Mouse (Mus musculus) kidney, postnatal 0 days (tissue): ENCODE data around the gene Ccdc87. TPM values are rescaled to one million over a fixed set of nuclear protein-coding genes. Genes with fewer than 3 reads are reported as not detected.

Experiments used
- ATAC-seq: fragments of 200-750 bp; cut with Nextera tagmentation; replicated peaks from 2 replicates; pipeline ENCODE4 v1.8.0; 2017; ENCODE audit warnings: low read depth, moderate number of reproducible peaks, moderate TSS enrichment, moderate library complexity; ENCODE audit not compliant: low FRiP score
- DNase-seq: peaks from one replicate; pipeline ENCODE4 v3.0.0-alpha.2; 2016; ENCODE audit warnings: low spot score
- H3K27ac ChIP-seq: fragments of 300-500 bp; sonication (generic); 2 replicates; pipeline ENCODE4 v1.5.1; 2014; ENCODE audit warnings: mild to moderate bottlenecking
- H3K27me3 ChIP-seq: fragments of 300-500 bp; sonication (generic); 2 replicates; pipeline ENCODE4 v1.6.1; 2014; ENCODE audit warnings: low read length, mixed read lengths; ENCODE audit not compliant: insufficient read depth
- H3K36me3 ChIP-seq: fragments of 300-500 bp; sonication (generic); 2 replicates; pipeline ENCODE4 v1.6.1; 2014; ENCODE audit warnings: low read length, mixed read lengths; ENCODE audit not compliant: insufficient read depth
- H3K4me1 ChIP-seq: fragments of 300-500 bp; sonication (generic); replicated peaks from 2 replicates; pipeline ENCODE4 v1.6.1; 2014; ENCODE audit warnings: antibody characterized with exemption, low read length, mixed read lengths; ENCODE audit not compliant: insufficient read depth
- H3K4me2 ChIP-seq: fragments of 300-500 bp; sonication (generic); 2 replicates; pipeline ENCODE4 v1.6.1; 2014; ENCODE audit warnings: mild to moderate bottlenecking, low read length, moderate library complexity, mixed read lengths
- H3K4me3 ChIP-seq: fragments of 300-500 bp; sonication (generic); replicated peaks from 2 replicates; pipeline ENCODE4 v1.5.1; 2014; ENCODE audit warnings: low read depth, low read length
- H3K9ac ChIP-seq: fragments of 300-500 bp; sonication (generic); 2 replicates; pipeline ENCODE4 v1.6.1; 2014; ENCODE audit warnings: low read depth, low read length
- H3K9me3 ChIP-seq: fragments of 300-500 bp; sonication (generic); replicated peaks from 2 replicates; pipeline ENCODE4 v1.6.1; 2016; ENCODE audit warnings: low read length, inconsistent platforms, mixed read lengths
- CTCF ChIP-seq: IDR thresholded peaks from 2 replicates; pipeline ENCODE4 v1.5.1; 2016; ENCODE audit warnings: antibody characterized with exemption, low read depth, mild to moderate bottlenecking, moderate library complexity
- WGBS: fragments of 180-500 bp; shearing (Covaris S2); extraction: QIAGEN DNeasy Blood & Tissue Kit; methylation state at CpG from one replicate; pipeline ENCODE4 v1.1.7; 2014; 5-methylcytosine and 5-hydroxymethylcytosine counted together
- polyA plus RNA-seq: library from polyadenylated mRNA; unstranded; fragments of >200 nt; fragmentation: Nextera tagmentation; extraction: Ambion mirVana; gene quantifications from 2 replicates; pipeline ENCODE4 v1.2.1, GENCODE M21; 2015

Ccdc87 gene
- polyA plus RNA-seq, 1 experiment from 2014 or later, result not detected

DNA sequence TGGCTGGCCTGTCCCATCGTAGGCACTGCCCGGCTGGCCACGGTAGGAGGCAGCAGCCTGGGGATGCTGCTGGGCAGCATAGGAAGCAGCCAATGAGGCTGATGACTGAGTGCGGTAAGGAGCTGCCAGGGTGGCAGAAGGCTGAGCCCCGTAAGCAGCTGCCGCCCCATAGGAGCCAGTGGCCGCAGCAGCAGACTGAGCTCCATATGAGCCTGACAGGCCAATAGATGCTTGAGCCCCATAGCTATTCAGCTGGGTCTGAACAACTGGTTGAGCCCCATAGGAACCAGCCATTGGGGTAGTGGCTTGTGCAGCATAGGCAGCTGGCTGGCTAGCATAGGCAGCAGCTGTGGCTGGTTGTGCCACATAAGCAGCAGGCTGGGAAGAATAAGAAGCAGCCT is 36.5 kb upstream of the Ccdc87 start:
- no peak overlapping the region for H3K4me3 ChIP-seq
- no peaks in the 10 kb centered on the region for H3K4me1 ChIP-seq
- H3K27ac ChIP-seq, result no peak overlapping the region
- H3K27me3 ChIP-seq, result no peaks in the 10 kb centered on the region
- no peak for TF ChIP-seq CTCF
- H3K9ac ChIP-seq, result no peak overlapping the region
- ATAC-seq (no peak), DNase-seq (no peak)
- peaks cover 42% of the 10 kb centered on the region for H3K36me3 ChIP-seq
- WGBS, result 95% methylated on average over 7 of the region's 7 CpGs
- no peaks in the 10 kb centered on the region for H3K9me3 ChIP-seq
- no peak overlapping the region for H3K4me2 ChIP-seq

DNA sequence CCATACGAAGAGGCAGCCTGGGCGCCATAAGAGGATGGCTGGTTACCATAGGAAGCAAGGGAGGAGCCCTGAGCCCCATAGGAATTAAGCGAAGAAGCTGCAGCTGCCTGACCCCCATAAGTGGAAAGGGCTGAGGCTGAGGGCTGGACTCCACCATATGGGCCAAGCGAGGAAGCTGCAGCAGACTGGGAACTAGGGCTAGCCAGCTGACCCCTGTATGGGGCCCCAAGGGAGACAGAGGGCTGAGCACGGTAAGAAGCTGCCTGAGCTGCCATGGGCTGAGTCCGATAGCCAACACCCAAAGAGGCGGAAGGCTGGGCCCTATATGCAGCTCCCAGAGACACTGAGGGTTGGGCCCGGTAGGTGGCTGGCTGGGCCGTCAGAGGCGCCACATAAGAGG is 35.9 kb upstream of the Ccdc87 start:
- DNase-seq, result no peak
- H3K27ac ChIP-seq, result no peak overlapping the region
- no peaks in the 10 kb centered on the region for H3K9me3 ChIP-seq
- H3K9ac ChIP-seq, result no peak overlapping the region
- 82% methylated on average over 10 of the region's 10 CpGs for WGBS
- ATAC-seq, result no peak
- no peak overlapping the region for H3K4me3 ChIP-seq
- no peaks in the 10 kb centered on the region for H3K27me3 ChIP-seq
- H3K4me1 ChIP-seq, result no peaks in the 10 kb centered on the region
- H3K36me3 ChIP-seq, result peaks cover 41% of the 10 kb centered on the region
- TF ChIP-seq CTCF, result no peak
- H3K4me2 ChIP-seq, result no peak overlapping the region

DNA sequence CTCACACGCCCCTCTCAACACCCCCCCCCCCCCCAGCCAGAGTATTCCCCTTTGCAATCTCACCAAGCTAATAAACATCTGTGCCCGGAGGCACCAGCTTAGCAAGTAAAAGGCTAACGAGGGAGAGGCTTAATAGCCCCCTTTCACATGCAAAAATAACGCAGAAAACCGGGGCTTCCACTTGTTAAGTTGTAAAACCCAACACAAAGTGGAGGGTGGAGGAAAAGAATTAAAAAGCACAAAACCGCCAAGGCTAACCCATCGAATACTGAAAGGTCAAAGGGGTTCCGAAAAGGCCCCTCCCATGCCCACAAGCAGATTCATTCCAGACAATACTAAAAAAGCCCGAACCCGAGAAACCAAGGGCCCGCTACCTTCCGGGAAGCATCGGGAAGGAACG is 28.9 kb upstream of the Ccdc87 start:
- H3K9me3 ChIP-seq, result no peaks in the 10 kb centered on the region
- H3K27ac ChIP-seq, result peak overlapping the region; percentile 96
- H3K4me1 ChIP-seq, result peaks cover 10% of the 10 kb centered on the region; the same call in 1 of the 2 replicates
- no peaks in the 10 kb centered on the region for H3K27me3 ChIP-seq
- WGBS, result under 1% methylated on average over 14 of the region's 14 CpGs
- no peak for ATAC-seq
- no peak for DNase-seq
- H3K9ac ChIP-seq, result peak overlapping the region; percentile 78
- TF ChIP-seq CTCF, result no peak
- peak overlapping the region; percentile 60 for H3K4me3 ChIP-seq
- H3K36me3 ChIP-seq, result no peaks in the 10 kb centered on the region
- H3K4me2 ChIP-seq, result peak overlapping the region; percentile 91

DNA sequence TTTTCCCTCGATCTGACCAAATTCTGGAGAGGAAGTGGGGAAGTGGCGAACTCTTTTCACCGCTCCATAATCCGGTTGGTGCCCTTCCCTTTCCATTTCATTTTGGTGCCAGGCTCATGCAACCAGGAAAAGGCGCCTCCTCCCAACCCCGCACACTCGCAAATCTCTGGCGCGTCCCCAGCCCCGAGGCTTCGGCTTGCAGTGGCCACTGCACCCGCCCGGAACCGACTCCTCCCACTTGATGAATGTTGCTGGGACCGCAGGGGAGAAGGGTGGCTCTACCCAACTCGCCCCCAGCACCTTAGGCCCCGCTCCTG is 28.5 kb upstream of the Ccdc87 start:
- WGBS, result under 1% methylated on average over 17 of the region's 17 CpGs
- H3K9me3 ChIP-seq, result no peaks in the 10 kb centered on the region
- H3K27ac ChIP-seq, result peak overlapping the region; percentile 96
- peaks cover 10% of the 10 kb centered on the region; the same call in 1 of the 2 replicates for H3K4me1 ChIP-seq
- peak overlapping the region; percentile 60 for H3K4me3 ChIP-seq
- TF ChIP-seq CTCF, result no peak
- no peak for DNase-seq
- H3K9ac ChIP-seq, result peak overlapping the region; percentile 78
- no peak for ATAC-seq
- H3K4me2 ChIP-seq, result peak overlapping the region; percentile 91
- H3K36me3 ChIP-seq, result no peaks in the 10 kb centered on the region
- H3K27me3 ChIP-seq, result no peaks in the 10 kb centered on the region

DNA sequence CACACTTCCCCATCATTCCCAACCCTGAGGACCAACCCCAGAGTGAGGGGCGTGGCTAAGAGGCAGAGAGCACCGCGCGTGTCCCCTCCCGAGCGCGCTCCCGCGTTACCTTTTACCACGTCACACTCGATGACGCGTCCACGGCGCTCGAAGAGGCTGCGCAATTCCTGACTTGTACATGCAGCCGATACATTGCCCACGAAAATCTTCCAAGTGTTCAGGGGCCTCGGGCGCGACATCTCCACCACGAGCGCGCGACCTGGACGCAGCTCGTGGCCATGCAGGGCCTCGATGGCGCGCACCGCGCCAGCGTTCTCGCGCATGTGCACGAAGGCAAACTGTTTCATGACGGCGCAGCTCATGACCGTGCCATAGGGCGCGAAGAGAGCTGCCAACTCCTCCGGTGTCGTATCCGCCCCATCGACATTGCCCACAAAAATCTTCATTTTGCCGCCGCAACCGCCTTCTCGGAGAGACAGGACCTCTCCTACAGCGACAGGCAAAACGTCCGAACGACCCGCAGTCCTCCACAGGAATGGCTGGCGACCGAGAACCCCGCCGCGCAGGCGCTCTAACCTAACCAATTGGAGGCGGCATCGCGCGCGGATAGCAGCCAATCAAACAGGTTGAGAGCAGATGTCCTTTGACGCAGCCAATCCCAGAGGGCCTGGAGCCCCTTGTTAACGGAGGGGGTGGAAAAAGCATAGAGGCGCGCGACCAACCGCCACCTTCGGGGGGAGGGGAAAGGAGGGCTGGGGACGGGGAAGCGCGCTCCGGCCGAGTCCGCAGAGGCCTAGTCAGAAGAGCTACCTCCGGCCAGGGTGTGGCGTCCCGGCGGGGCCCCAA is 27.9 kb upstream of the Ccdc87 start, which contains the start of the genes Gm21992 and Rbm14:
Gene Gm21992, minus strand, starts transcription at position 550 of the 846 bp plus-strand sequence.
Gene Rbm14, minus strand, starts transcription at position 572 of the 846 bp plus-strand sequence.
- Histone ChIP-seq H3K4me3 (peak within 1 kb of the TSS; percentile 60), H3K36me3 (no peaks in the 10 kb centered on the region), H3K9ac (peak within 1 kb of the TSS; percentile 83), H3K9me3 (no peaks in the 10 kb centered on the region), H3K4me2 (peak within 1 kb of the TSS; percentile 91), H3K27me3 (no peaks in the 10 kb centered on the region), H3K27ac (peak within 1 kb of the TSS; percentile 96), H3K4me1 (peaks cover 10% of the 10 kb centered on the region; the same call in 1 of the 2 replicates)
- under 1% methylated on average over 83 of the region's 83 CpGs for WGBS
- ATAC-seq (peak; percentile 97), DNase-seq (peak; percentile 99)
- TF ChIP-seq CTCF, result no peak

DNA sequence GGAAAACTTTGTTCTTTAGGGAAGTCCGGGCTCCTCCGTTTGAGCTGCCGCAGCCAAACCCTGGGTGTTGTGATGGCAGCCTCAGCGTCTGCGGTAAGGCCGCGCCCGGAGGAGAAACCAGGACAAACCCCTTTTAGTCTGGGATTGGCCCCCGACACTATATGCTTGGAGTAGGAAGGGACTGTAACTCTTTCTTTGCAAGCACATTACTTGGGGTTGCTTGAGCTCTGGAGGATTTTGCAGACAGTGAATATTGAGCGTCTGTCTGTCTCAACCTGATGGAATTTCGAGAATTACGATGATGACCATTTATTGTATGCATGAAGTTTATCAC is 27.3 kb upstream of the Ccdc87 start:
- DNase-seq (no peak), ATAC-seq (peak; percentile 33)
- H3K4me1 ChIP-seq, result peaks cover 10% of the 10 kb centered on the region; the same call in 1 of the 2 replicates
- peak overlapping the region; percentile 60 for H3K4me3 ChIP-seq
- TF ChIP-seq CTCF, result no peak
- peak overlapping the region; percentile 83 for H3K9ac ChIP-seq
- H3K36me3 ChIP-seq, result no peaks in the 10 kb centered on the region
- H3K9me3 ChIP-seq, result no peaks in the 10 kb centered on the region
- H3K27ac ChIP-seq, result peak overlapping the region; percentile 96
- peak overlapping the region; percentile 91 for H3K4me2 ChIP-seq
- no peaks in the 10 kb centered on the region for H3K27me3 ChIP-seq
- WGBS, result 2% methylated on average over 12 of the region's 12 CpGs
